Mouse (Mus musculus) forebrain, embryonic 12.5 days (tissue): ENCODE results near the gene Pgls. TPM values are rescaled to one million over a fixed set of nuclear protein-coding genes. Genes with fewer than 3 reads are reported as not detected.

ENCODE experiments used
- ATAC-seq: fragments of 200-750 bp; cut with Nextera tagmentation; 2 replicates; pipeline ENCODE4 v1.8.0; 2017; ENCODE audit warnings: moderate TSS enrichment; ENCODE audit not compliant: low FRiP score
- H3K27ac ChIP-seq: fragments of 300-500 bp; sonication (generic); 2 replicates; pipeline ENCODE4 v1.5.1; 2016; ENCODE audit warnings: mild to moderate bottlenecking
- H3K27me3 ChIP-seq: fragments of 300-500 bp; sonication (generic); 2 replicates; pipeline ENCODE4 v1.6.1; 2016; ENCODE audit warnings: mild to moderate bottlenecking
- H3K36me3 ChIP-seq: fragments of 300-500 bp; sonication (generic); replicated peaks from 2 replicates; pipeline ENCODE4 v1.6.1; 2016; ENCODE audit warnings: mild to moderate bottlenecking
- H3K4me1 ChIP-seq: fragments of 300-500 bp; sonication (generic); 2 replicates; pipeline ENCODE4 v1.6.1; 2016
- H3K4me2 ChIP-seq: fragments of 300-500 bp; sonication (generic); 2 replicates; pipeline ENCODE4 v1.6.1; 2016; ENCODE audit warnings: mild to moderate bottlenecking, moderate library complexity
- H3K4me3 ChIP-seq: fragments of 300-500 bp; sonication (generic); replicated peaks from 2 replicates; pipeline ENCODE4 v1.5.1; 2016; ENCODE audit warnings: mild to moderate bottlenecking
- H3K9ac ChIP-seq: fragments of 300-500 bp; sonication (generic); 2 replicates; pipeline ENCODE4 v1.6.1; 2016; ENCODE audit warnings: mild to moderate bottlenecking
- H3K9me3 ChIP-seq: fragments of 300-500 bp; sonication (generic); 2 replicates; pipeline ENCODE4 v1.6.1; 2016
- WGBS: fragments of 180-500 bp; shearing (Covaris S2); methylation state at CpG from one replicate; pipeline ENCODE4 v1.1.7; 2016; 5-methylcytosine and 5-hydroxymethylcytosine counted together
- polyA plus RNA-seq: library from polyadenylated mRNA; unstranded; fragments of >200 nt; fragmentation: Nextera tagmentation; extraction: Ambion mirVana; gene quantifications from 2 replicates; pipeline ENCODE4 v1.2.1, GENCODE M21; 2016

The Pgls gene
- polyA plus RNA-seq, 1 experiment from 2014 or later, result 208 TPM

DNA sequence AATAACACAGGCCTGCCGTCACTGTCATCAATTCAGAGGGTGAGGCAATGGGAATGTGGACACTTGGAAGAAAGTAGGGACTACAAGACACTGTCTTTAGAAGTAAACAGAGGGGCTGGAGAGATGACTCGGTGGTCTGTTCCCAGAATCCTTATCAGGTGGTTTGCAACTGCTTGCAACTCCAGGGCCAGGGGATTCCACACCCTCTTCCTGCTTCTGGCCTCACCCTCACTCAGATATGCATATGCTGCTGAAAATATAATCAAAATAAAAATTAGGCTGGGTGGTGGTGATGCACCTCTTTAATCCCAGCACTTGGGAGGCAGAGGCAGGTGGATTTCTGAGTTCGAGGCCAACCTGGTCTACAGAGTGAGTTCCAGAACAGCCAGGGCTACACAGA is 31.9 kb upstream of the Pgls start:
- Histone ChIP-seq H3K27me3 (peaks cover 93% of the 10 kb centered on the region), H3K4me2 (no peak overlapping the region), H3K4me1 (peaks cover 17% of the 10 kb centered on the region), H3K36me3 (no peaks in the 10 kb centered on the region), H3K4me3 (no peak overlapping the region), H3K9ac (no peak overlapping the region), H3K9me3 (peaks cover 5% of the 10 kb centered on the region; the same call in 1 of the 2 replicates), H3K27ac (no peak overlapping the region)
- WGBS, result 74% methylated on average over 3 of the region's 3 CpGs
- no peak for ATAC-seq

DNA sequence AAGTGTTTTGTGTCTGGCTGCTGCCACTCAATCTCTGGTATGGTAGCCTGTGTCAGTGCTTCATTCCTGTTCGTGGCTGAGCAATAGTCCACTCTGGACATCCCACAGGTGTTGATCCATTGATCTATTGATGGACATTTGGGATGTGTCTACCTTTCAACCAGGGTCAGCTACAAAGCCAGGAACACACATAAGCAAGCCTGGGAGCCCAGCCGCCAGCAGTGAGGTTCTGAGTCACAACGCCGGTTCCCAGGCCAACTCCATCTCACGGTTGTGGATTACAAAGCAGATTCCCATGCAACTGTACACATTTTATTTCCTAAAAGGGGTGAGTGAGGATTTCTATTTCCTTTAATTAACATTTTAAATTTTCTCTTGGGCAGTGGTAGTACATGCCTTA is 31.2 kb upstream of the Pgls start:
- Histone ChIP-seq H3K9me3 (peaks cover 5% of the 10 kb centered on the region; the same call in 1 of the 2 replicates), H3K4me1 (peaks cover 17% of the 10 kb centered on the region), H3K4me3 (no peak overlapping the region), H3K27ac (no peak overlapping the region), H3K4me2 (no peak overlapping the region), H3K9ac (no peak overlapping the region), H3K27me3 (peaks cover 86% of the 10 kb centered on the region), H3K36me3 (no peaks in the 10 kb centered on the region)
- ATAC-seq, result no peak
- 87% methylated on average over 5 of the region's 5 CpGs for WGBS

DNA sequence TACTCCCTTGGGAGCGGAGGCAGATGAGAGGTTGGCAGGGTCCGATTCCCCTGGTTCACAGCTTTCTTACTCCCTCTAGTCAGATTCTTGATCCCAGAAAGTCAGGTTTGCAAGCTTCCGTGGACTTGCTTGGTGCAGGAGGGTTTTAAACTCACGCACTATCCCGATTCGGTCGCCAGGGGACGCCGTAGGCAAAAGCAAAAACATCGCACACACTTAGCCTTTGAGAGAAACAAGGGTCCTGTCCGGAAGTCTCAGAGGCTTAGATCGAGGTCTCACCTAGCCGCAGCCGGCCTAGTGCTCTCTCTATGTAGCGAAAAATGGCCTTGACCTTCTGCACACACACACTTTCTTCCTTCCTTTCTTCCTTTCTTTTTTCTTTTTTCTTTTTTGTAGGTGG is 30.6 kb upstream of the Pgls start:
- 3% methylated on average over 15 of the region's 15 CpGs for whole genome bisulfite sequencing
- H3K36me3 ChIP-seq, result no peaks in the 10 kb centered on the region
- no peak overlapping the region for H3K4me2 ChIP-seq
- peaks cover 17% of the 10 kb centered on the region for H3K4me1 ChIP-seq
- no peak overlapping the region for H3K9ac ChIP-seq
- no peak overlapping the region for H3K27ac ChIP-seq
- peaks cover 86% of the 10 kb centered on the region for H3K27me3 ChIP-seq
- H3K9me3 ChIP-seq, result peaks cover 5% of the 10 kb centered on the region; the same call in 1 of the 2 replicates
- H3K4me3 ChIP-seq, result no peak overlapping the region
- 0 out of 2 replicates have a peak, but pooled peaks have one; percentile 25 for ATAC-seq

DNA sequence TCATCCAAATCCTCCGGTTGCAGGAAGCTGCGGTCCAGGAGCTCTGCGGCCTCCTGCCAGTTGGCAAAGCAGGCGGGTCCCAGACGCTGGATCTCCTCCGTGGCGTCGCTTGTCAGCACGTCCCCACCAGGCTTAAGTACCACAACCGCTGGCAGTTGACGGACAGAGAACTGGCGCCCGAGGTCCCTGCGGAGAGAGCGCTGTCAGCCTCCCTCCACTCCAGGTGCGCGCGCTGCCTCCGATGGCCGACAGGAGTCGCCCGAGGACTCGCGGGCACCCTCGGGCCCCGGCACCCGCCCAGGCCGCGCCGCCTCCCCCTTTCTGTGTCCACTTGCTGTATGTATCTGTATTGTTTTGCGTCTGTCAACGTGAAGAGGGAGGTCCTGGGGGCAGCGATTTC is 29.2 kb upstream of the Pgls start:
- Histone ChIP-seq H3K4me1 (peaks cover 17% of the 10 kb centered on the region), H3K27ac (no peak overlapping the region), H3K9me3 (peaks cover 5% of the 10 kb centered on the region; the same call in 1 of the 2 replicates), H3K9ac (no peak overlapping the region), H3K27me3 (peaks cover 80% of the 10 kb centered on the region), H3K4me2 (peak overlapping the region; percentile 35), H3K4me3 (peak overlapping the region; percentile 24), H3K36me3 (no peaks in the 10 kb centered on the region)
- ATAC-seq, result peak; percentile 28; the same call in 1 of the 2 replicates
- under 1% methylated on average over 33 of the region's 33 CpGs for WGBS

DNA sequence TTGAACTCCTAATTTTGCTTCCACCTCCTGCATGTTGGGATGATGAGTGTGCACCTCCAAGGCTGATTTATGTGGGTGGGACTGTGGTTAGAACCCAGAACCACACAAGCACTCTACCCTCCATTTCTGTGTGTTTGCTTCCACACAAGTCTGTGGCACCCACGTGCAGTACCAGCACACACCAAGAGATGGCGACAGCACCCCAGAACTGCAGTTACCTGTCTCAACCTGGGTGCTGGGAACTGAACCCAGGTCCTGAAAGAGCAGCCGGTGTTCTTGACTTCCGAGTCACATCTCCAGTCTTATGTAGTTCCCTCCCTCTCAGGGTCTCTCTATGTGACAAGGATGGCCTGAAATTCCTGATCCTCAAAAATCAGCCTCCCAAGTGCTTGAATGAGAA is 28.0 kb upstream of the Pgls start:
- no peak overlapping the region for H3K4me2 ChIP-seq
- no peak for ATAC-seq
- peaks cover 15% of the 10 kb centered on the region for H3K4me1 ChIP-seq
- no peak overlapping the region for H3K4me3 ChIP-seq
- peaks cover 5% of the 10 kb centered on the region; the same call in 1 of the 2 replicates for H3K9me3 ChIP-seq
- no peak overlapping the region for H3K27ac ChIP-seq
- H3K27me3 ChIP-seq, result peaks cover 80% of the 10 kb centered on the region
- no peak overlapping the region for H3K9ac ChIP-seq
- WGBS, result 92% methylated on average over 4 of the region's 4 CpGs
- H3K36me3 ChIP-seq, result no peaks in the 10 kb centered on the region

DNA sequence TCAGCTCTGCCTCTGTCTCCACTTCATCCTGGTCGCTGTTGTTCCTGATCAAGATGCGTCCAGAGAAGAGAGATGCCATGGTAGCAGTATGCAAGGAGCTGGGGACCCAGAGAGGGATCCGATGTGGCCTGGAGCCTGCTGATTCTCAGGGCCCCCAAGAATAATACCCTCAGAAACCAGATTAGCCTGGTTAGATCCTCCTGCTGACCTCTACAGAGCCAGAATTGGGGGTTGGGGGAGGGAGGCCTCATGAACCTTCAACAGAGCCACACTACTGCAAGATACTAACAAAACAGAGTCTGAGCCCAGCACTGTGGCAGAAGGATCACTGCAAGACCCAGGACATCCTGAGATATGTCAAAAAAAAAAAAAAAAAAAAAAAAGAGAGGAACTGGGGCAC is 25.5 kb upstream of the Pgls start, which contains the start of gene Nxnl1:
Gene Nxnl1 (minus strand): TSS at position 101 of the 400 bp plus-strand sequence.
- Histone ChIP-seq H3K9me3 (peaks cover 5% of the 10 kb centered on the region; the same call in 1 of the 2 replicates), H3K4me3 (no peak within 1 kb of the TSS), H3K9ac (no peak within 1 kb of the TSS; the same call in 1 of the 2 replicates), H3K36me3 (no peaks in the 10 kb centered on the region), H3K27ac (no peak within 1 kb of the TSS), H3K27me3 (peaks cover 59% of the 10 kb centered on the region), H3K4me1 (peaks cover 28% of the 10 kb centered on the region), H3K4me2 (no peak within 1 kb of the TSS)
- WGBS, result 44% methylated on average over 3 of the region's 3 CpGs
- ATAC-seq, result no peak

DNA sequence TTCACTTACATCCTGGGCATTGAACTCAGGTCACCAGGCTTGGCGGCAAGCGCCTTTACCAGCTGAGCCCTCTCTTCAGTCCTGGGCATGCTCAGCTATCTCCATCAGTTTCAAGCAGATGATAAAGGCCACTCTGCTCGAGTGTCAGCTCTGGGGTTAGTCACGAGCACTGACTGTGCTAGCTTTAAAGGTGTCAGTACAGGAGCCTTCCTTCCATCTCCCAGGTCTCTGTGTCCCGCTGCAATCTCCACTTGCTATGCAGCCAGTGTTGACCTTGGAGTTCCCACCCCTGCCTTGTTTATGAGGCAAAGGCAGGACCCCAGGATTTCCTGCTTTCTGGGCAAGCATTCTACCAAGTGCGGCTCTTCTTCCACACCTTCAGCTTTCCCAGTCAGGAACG is 24.4 kb upstream of the Pgls start:
- WGBS, result 79% methylated on average over 7 of the region's 7 CpGs
- peaks cover 36% of the 10 kb centered on the region for H3K4me1 ChIP-seq
- ATAC-seq, result no peak

DNA sequence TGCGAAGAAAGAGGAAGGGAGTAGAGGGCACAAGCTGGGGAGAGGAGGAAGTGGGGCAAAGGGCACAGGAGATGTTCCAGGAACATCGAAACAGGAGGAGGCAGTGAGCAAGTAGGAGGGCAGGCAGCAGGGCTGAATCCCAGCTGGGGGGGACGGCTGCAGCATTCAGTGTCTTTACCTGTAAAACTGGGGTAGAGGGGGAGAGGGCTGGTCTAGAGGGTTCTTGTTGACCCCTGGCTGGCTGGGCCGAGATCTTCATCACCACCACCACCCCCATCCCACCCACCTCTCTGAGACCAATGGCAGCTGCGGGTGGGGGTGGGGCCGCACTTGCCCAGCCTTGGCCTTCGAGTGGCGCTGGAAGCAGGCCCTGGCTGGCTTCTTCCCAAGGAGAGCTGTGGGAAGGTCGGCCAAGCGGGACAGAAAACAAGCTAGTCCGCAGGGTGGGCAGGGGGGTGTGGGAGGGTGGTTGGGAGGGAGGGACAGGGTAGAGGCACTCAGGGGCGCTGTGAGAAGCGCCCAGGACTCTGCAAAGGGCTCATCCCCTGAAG is 23.5 kb upstream of the Pgls start, which contains the start of gene Slc27a1:
Gene Slc27a1 (plus strand): TSS at position 496 of the 551 bp plus-strand sequence.
- H3K4me1 ChIP-seq, result peaks cover 39% of the 10 kb centered on the region
- H3K4me2 ChIP-seq, result peak within 1 kb of the TSS; percentile 88
- peaks cover 40% of the 10 kb centered on the region for H3K27me3 ChIP-seq
- peaks cover 5% of the 10 kb centered on the region; the same call in 1 of the 2 replicates for H3K9me3 ChIP-seq
- WGBS, result 9% methylated on average over 13 of the region's 13 CpGs
- H3K36me3 ChIP-seq, result no peaks in the 10 kb centered on the region
- H3K27ac ChIP-seq, result peak within 1 kb of the TSS; percentile 75
- H3K4me3 ChIP-seq, result peak within 1 kb of the TSS; percentile 47
- no peak for ATAC-seq
- peak within 1 kb of the TSS; percentile 43 for H3K9ac ChIP-seq

More for the DNA sequence above, 24.4 kb upstream of the Pgls start:
- no peak overlapping the region for H3K4me3 ChIP-seq
- peaks cover 5% of the 10 kb centered on the region; the same call in 1 of the 2 replicates for H3K9me3 ChIP-seq
- H3K36me3 ChIP-seq, result no peaks in the 10 kb centered on the region
- H3K27me3 ChIP-seq, result peaks cover 48% of the 10 kb centered on the region
- no peak overlapping the region for H3K9ac ChIP-seq
- no peak overlapping the region for H3K27ac ChIP-seq
- H3K4me2 ChIP-seq, result no peak overlapping the region

DNA sequence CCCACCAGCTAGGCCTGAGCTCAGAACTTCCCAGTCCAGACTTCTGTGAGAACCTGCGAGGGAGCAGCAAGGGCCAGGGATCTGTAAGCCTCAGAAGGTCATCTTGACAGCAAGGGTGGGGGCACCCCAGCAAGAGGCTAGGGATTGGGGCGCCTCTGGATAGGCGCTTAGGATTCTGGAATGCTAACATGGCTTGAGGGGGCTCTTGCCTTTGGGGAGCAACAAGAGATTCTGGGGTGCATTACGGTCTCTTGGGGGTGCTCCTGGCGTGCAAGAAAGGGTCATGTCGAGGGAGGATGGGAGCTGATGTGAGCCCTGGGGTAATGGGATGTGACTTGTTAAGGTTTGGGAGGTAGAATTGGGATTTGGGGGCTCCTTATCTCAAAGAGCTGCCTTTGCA is 23.0 kb upstream of the Pgls start:
- Histone ChIP-seq H3K9ac (peak overlapping the region; percentile 43), H3K4me1 (peaks cover 39% of the 10 kb centered on the region), H3K27ac (peak overlapping the region; percentile 75), H3K4me3 (peak overlapping the region; percentile 47), H3K36me3 (no peaks in the 10 kb centered on the region), H3K4me2 (peak overlapping the region; percentile 88), H3K27me3 (peaks cover 35% of the 10 kb centered on the region), H3K9me3 (peaks cover 4% of the 10 kb centered on the region; the same call in 1 of the 2 replicates)
- WGBS, result 22% methylated on average over 6 of the region's 6 CpGs
- no peak for ATAC-seq

DNA sequence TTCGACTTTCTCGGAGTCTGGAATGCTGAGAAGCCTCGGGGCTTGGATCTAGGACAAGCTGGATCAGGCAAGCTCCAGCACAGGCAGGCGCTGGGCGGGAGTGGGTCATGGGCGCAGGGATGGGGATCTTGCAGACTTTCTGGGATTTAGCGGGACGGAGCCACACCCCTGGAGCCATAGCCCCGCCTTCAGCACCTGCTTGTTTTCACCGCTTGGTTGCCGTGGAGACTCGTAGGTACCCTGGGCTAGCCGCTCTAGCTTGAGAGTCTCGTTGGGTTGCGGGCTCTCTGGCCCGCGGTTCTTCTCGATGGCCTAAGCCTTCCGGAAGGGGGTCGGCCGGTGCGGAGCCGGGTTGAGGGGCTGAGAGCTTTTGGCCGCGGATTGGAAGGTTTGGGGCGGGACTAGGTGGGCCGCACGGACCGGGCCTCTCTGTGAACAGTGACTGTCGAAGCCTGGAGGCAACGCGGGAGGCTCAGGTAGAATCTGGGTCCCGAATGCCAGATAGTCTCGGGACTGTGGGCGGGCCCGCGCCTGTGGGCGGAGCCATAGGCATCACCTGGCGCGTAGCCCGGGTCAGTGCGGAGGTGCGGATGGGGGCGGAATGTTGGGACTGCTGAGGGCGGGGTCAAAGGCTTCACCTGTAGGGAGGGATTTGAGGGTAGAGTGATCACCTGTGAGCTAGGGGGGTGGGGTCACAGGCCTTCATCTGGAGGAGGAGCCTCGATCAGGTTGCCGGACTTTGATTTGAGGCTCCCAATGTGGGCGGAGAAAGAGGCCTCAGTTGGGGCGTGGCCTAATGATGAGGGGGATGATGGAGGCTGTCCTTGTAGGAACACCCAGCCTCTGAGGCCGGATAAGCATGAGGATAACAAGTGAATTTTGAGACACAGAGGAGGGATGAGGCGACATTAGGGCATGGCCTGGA is 22.3 kb upstream of the Pgls start:
- under 1% methylated on average over 51 of the region's 51 CpGs for WGBS
- peak; percentile 81 for ATAC-seq
- Histone ChIP-seq H3K4me1 (peaks cover 39% of the 10 kb centered on the region), H3K27ac (peak overlapping the region; percentile 75), H3K9me3 (no peaks in the 10 kb centered on the region), H3K4me2 (peak overlapping the region; percentile 88), H3K4me3 (peak overlapping the region; percentile 47), H3K9ac (peak overlapping the region; percentile 43; the same call in 1 of the 2 replicates), H3K36me3 (no peaks in the 10 kb centered on the region), H3K27me3 (peaks cover 31% of the 10 kb centered on the region)

DNA sequence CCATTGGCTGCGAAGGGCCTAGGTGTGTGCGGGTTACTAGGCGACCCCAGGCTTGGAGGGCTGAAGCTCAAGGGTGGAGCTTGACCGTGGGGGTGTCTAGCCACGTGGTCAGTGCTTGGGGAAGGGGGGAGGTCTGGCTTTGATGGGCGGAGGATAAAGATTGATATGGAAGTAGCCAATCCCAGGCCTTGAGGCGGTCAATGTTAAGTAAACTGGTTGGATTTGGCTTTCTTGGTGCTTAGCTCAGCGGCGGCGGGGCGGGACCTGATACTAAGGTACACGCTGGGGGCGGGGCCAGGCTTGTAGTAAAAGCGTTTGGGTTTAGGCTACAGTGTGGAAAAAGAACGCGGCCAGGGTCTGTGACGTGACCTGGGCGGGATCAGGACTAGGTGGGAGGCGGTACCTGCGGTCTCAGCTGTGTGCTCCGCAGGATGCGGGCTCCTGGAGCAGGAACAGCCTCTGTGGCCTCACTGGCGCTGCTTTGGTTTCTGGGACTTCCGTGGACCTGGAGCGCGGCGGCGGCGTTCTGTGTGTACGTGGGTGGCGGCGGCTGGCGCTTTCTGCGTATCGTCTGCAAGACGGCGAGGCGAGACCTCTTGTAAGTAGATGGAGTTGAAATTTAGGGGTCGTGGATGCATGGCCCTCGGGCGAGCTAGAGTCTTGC is 21.6 kb upstream of the Pgls start:
- 1% methylated on average over 41 of the region's 41 CpGs for WGBS
- Histone ChIP-seq H3K4me1 (peaks cover 39% of the 10 kb centered on the region), H3K27me3 (peaks cover 31% of the 10 kb centered on the region)

DNA sequence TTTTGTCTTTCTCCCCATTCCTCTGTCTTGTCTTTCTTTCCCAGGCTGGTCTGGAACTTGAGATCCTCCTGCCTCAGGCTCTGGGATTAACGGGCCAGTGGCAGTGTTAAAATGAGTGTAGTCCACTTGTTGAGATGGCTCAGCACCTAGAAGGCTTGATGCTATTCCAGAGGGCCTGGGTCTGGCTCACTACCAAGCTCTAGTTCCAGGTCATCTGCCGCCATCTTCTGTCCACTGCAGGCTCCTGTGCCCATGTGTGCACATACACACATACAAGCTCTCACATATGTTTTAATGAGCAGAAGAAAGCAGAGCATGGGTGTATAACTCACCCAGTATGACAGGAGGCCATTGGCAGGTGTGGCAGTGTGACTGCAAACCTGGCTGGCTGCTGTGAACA is 19.9 kb upstream of the Pgls start:
- no peaks in the 10 kb centered on the region for H3K36me3 ChIP-seq
- H3K9me3 ChIP-seq, result no peaks in the 10 kb centered on the region
- WGBS, result 85% methylated on average over 2 of the region's 2 CpGs
- H3K4me1 ChIP-seq, result peaks cover 39% of the 10 kb centered on the region
- no peak overlapping the region for H3K4me3 ChIP-seq
- H3K27me3 ChIP-seq, result peaks cover 23% of the 10 kb centered on the region
- peak overlapping the region; percentile 81 for H3K27ac ChIP-seq
- no peak for ATAC-seq
- H3K4me2 ChIP-seq, result peak overlapping the region; percentile 88
- H3K9ac ChIP-seq, result no peak overlapping the region

More for the DNA sequence above, 21.6 kb upstream of the Pgls start:
- Histone ChIP-seq H3K36me3 (no peaks in the 10 kb centered on the region), H3K4me2 (peak overlapping the region; percentile 88), H3K9me3 (no peaks in the 10 kb centered on the region), H3K9ac (peak overlapping the region; percentile 67), H3K4me3 (peak overlapping the region; percentile 47), H3K27ac (peak overlapping the region; percentile 75)
- ATAC-seq, result peak; percentile 87
